Mouse (Mus musculus): ENCODE data around the gene Car11. TPM values are rescaled to one million over a fixed set of nuclear protein-coding genes. Genes with fewer than 3 reads are reported as not detected.

The Car11 gene
- polyA plus RNA-seq, 1 experiment from 2014 or later = 9.1 TPM

DNA sequence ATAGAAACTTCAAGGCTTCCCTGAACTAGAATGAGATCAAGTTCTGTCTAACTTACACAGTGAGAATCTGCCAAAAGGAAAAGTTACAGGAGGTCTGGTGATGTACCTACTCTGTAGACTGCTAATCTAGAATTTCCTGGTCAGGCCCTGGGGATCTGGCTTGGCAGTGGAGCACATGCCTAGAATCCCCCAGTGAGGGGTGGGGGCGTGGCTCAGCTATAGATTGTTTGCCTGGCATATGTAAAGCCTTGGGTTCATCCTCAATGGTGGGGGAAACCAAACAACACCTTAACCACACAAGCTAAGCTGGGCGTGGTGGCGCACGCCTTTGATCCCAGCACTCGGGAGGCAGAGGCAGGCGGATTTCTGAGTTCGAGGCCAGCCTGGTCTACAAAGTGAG lies 1.7 kb upstream of the Car11 start:
- Histone ChIP-seq H3K36me3 (replicated peaks) (no peaks in the 10 kb centered on the region), H3K9me3 (no peaks in the 10 kb centered on the region), H3K27me3 (replicated peaks; ENCODE audit: low read depth, poor library complexity, severe bottlenecking) (peaks cover 46% of the 10 kb centered on the region), H3K27ac (replicated peaks) (no peak overlapping the region), H3K4me1 (peaks cover 52% of the 10 kb centered on the region), H3K4me3 (no peak overlapping the region)
- no peak for DNase-seq (ENCODE audit: low spot score)
- WGBS = 80% methylated on average over 7 of the region's 7 CpGs

DNA sequence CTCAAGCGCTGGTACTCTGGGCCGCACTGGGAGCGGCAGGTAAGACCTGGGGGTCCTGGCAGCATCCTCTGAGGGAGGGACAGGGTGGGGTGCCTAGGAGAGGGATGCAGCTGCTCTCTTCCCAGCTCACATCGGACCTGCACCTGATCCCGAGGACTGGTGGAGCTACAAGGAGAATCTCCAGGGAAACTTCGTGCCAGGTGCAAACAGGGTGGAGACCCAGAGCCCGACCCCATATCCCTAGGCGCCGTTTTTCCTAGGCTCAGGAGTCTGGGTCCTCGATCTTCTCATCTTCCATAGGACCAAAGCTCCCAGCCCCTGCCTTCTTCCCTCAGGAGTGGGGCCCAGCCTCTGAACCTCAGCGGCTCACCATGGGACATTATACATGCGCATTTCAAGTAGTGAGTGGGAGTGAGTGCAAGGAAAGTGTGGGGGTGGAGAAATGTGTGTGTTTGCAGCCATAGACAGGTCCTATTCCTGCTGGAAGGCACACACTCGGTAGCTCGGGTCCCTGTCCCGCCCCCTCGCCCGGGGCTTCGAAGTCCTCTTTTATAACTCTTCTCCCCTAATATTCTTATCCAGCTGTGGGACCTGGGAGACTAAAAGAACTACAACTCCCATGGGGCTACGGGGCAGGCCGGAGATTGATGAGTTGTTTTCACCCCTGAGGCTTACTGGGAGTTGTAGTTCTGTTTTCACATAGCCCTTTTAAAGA lies 815 bp downstream of the Car11 start:
- Histone ChIP-seq H3K4me1 (peaks cover 52% of the 10 kb centered on the region), H3K27me3 (replicated peaks; ENCODE audit: low read depth, poor library complexity, severe bottlenecking) (peaks cover 46% of the 10 kb centered on the region), H3K36me3 (replicated peaks) (no peaks in the 10 kb centered on the region), H3K9me3 (no peaks in the 10 kb centered on the region), H3K27ac (replicated peaks) (peak overlapping the region; percentile 48), H3K4me3 (peak overlapping the region; percentile 59)
- peak; percentile 76 for DNase-seq (ENCODE audit: low spot score)
- 1% methylated on average over 20 of the region's 20 CpGs for WGBS

DNA sequence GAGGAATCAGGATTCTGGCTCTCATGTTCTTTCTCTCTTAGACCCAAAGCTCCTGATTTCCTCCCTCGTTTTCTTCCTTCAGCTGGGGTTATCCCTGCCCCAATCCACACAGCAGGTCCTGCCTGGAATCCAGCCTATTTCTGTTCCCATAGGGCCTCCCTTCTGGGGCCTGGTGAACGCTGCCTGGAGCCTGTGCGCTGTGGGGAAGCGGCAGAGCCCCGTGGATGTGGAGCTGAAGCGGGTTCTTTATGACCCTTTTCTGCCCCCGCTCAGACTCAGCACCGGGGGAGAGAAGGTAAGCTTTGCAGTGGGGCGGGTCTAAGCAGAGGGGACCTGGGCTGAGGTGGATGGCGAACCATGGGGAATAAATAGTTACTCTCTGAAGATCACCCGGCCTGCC lies 1.4 kb downstream of the Car11 start:
- Histone ChIP-seq H3K9me3 (no peaks in the 10 kb centered on the region), H3K4me3 (peak overlapping the region; percentile 59), H3K36me3 (replicated peaks) (no peaks in the 10 kb centered on the region), H3K27ac (replicated peaks) (peak overlapping the region; percentile 32; the same call in 1 of the 2 replicates), H3K4me1 (peaks cover 55% of the 10 kb centered on the region), H3K27me3 (replicated peaks; ENCODE audit: low read depth, poor library complexity, severe bottlenecking) (peaks cover 46% of the 10 kb centered on the region)
- 32% methylated on average over 11 of the region's 11 CpGs for WGBS
- DNase-seq (ENCODE audit: low spot score) = no peak

DNA sequence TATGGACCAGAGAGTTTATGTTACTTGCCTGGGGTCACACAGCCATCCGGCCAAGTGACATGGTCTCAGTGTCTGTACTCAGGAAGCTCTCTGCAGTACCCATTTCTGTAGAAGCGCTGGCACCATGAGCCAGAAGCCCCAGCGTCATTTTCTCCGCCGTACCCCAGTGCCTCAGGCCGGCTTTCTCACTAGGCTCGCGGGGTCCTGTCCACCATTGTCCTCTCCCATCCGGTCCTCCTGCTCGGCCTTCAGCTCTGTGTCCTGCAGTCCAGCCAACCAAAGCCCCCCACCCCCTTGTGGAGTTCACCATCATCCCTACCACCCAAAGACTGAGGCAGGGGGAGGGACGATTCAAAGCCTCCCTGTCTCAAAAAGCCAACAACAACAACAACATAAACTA lies 2.0 kb downstream of the Car11 start:
- Histone ChIP-seq H3K27ac (replicated peaks) (no peak overlapping the region), H3K9me3 (no peaks in the 10 kb centered on the region), H3K36me3 (replicated peaks) (no peaks in the 10 kb centered on the region), H3K4me1 (peaks cover 60% of the 10 kb centered on the region), H3K27me3 (replicated peaks; ENCODE audit: low read depth, poor library complexity, severe bottlenecking) (peaks cover 46% of the 10 kb centered on the region), H3K4me3 (peak overlapping the region; percentile 59; the same call in 1 of the 2 replicates)
- no peak for DNase-seq (ENCODE audit: low spot score)
- 86% methylated on average over 11 of the region's 11 CpGs for WGBS

DNA sequence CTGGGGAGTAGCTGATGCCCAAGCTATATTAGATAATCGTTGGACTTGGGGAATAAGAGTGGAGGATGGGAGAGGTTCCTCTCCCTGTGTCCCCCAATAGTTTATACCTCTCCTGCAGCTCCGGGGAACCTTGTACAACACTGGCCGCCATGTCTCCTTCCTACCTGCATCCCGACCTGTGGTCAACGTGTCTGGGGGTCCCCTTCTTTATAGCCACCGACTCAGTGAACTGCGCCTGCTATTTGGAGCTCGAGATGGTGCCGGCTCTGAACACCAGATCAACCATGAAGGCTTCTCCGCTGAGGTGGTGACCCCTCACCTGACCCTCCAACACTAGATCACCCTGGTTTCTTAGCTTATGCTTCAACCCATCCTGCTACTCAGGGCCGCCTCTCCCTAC lies 2.7 kb downstream of the Car11 start:
- no peak for DNase-seq (ENCODE audit: low spot score)
- Histone ChIP-seq H3K9me3 (no peaks in the 10 kb centered on the region), H3K4me3 (peak overlapping the region; percentile 76; the same call in 1 of the 2 replicates), H3K27ac (replicated peaks) (no peak overlapping the region), H3K27me3 (replicated peaks; ENCODE audit: low read depth, poor library complexity, severe bottlenecking) (peaks cover 46% of the 10 kb centered on the region), H3K36me3 (replicated peaks) (no peaks in the 10 kb centered on the region), H3K4me1 (peaks cover 67% of the 10 kb centered on the region)
- 94% methylated on average over 11 of the region's 11 CpGs for WGBS

DNA sequence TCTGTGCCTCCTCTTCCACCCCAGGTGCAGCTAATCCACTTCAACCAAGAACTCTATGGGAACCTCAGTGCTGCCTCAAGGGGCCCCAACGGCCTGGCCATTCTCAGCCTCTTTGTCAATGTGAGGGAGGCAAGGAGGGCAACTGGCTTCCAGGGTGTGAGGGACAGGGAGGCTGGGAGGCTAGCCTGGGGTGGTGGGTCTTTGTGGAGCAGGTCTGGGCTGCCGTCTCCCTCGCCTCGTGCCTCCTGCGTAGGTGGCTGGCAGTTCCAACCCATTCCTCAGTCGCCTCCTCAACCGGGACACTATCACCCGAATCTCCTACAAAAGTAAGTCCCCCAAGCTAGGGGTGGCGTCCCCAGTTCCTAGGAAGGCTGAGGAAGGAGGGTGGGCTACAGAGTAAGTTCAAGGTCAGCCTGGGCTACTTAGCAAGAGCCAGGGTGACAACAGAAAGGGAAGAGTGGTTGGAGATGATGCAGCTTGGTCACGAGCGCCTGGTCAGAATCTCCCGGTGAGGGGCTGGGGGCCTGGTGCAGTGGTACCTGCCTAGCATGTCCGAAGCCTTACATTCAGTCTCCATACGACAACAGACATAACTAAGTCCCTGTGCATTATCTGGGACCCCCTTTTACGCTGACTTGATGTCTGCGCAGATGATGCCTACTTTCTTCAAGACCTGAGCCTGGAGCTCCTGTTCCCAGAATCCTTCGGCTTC lies 3.3 kb downstream of the Car11 start:
- Histone ChIP-seq H3K4me3 (peak overlapping the region; percentile 76), H3K27ac (replicated peaks) (peak overlapping the region; percentile 88)
- DNase-seq (ENCODE audit: low spot score) = no peak

DNA sequence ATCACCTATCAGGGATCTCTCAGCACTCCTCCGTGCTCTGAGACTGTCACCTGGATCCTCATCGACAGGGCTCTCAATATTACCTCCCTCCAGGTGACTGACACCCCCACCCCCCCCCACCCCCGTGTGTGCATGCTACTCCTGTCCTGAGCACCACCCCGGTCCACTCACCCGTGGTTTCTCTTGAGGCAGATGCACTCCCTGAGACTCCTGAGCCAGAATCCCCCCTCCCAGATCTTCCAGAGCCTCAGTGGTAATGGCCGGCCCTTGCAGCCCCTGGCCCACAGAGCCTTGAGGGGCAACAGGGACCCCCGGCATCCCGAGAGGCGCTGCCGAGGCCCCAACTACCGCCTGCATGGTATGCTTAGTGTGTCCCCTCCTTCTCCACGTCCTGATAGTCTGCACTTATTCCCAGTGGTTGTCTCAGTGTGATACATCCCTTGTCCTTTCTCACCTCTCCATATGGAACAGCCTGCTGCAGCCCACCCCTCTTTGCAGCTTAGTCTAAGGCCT lies 3.9 kb downstream of the Car11 start:
- Histone ChIP-seq H3K27ac (replicated peaks) (peak overlapping the region; percentile 88), H3K27me3 (replicated peaks; ENCODE audit: low read depth, poor library complexity, severe bottlenecking) (peaks cover 38% of the 10 kb centered on the region), H3K9me3 (no peaks in the 10 kb centered on the region), H3K4me3 (peak overlapping the region; percentile 76), H3K36me3 (replicated peaks) (no peaks in the 10 kb centered on the region), H3K4me1 (peaks cover 80% of the 10 kb centered on the region)
- 46% methylated on average over 12 of the region's 12 CpGs for WGBS
- DNase-seq (ENCODE audit: low spot score) = no peak

More for the DNA sequence above, 3.3 kb downstream of the Car11 start:
- peaks cover 44% of the 10 kb centered on the region for H3K27me3 ChIP-seq (replicated peaks; ENCODE audit: low read depth, poor library complexity, severe bottlenecking)
- WGBS = 90% methylated on average over 17 of the region's 17 CpGs
- no peaks in the 10 kb centered on the region for H3K36me3 ChIP-seq (replicated peaks)
- H3K9me3 ChIP-seq = no peaks in the 10 kb centered on the region
- H3K4me1 ChIP-seq = peaks cover 74% of the 10 kb centered on the region

DNA sequence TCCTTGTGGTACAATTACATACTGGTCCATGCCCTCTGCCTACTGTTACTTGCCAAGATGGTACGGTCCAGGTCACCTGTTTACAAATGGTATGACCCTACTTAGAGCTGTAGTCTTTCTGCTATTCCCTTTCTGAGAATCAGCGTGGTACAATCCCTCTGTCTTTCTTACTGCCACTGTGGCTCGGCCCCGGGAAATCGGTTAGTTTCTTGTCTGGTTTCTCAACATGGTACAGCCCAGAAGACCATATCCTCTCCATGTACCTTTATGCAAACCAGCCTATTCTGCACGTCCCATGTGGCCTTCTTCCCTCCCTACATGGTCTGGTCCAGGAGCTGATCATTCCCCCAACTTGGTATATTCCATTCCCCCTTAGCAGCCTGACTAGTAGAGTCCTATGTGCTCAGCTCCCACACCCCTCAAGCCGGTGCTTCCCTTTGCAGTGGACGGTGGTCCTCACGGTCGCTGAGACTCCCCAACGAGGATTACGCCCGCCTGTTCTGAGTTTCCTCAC lies 4.5 kb downstream of the Car11 start:
- WGBS = under 1% methylated on average over 13 of the region's 13 CpGs
- Histone ChIP-seq H3K9me3 (no peaks in the 10 kb centered on the region), H3K4me1 (peaks cover 85% of the 10 kb centered on the region), H3K36me3 (replicated peaks) (no peaks in the 10 kb centered on the region), H3K4me3 (peak overlapping the region; percentile 76), H3K27ac (replicated peaks) (peak overlapping the region; percentile 88), H3K27me3 (replicated peaks; ENCODE audit: low read depth, poor library complexity, severe bottlenecking) (peaks cover 32% of the 10 kb centered on the region)
- peak; percentile 76 for DNase-seq (ENCODE audit: low spot score)

DNA sequence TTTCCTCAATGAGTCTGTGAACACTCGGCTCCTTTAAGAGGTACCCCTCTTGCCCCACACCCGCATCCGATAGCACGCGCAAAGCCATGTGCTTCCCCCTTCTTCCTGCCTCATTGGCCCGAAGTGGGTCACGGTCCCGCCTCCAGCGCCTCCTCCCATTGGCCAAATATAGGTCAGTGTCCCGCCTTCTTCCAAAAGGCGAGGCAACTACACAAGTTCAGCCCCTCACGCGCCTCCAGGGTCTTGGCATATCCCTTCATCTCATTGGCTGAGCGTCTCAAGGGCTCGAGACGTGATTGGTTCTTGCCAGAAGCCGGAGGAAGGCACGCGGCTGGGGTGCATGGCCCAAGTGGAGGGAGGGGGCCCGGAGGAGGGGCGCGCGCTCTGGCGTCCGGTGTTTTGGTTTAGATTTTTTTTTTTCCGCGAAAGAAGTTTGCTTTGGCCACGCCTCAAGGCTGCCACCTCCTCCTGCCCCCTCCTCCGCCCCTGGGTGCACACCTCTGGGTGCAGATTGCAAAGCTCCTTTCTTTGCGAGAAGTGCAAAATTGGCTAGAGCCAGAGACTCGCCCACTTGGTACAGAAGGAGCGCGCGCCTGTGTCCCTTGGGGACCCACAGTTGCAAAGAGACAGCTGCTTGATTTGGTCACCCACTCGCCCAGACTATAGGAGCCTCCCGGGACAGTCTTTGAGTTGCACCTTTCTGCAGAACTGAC lies 5.2 kb downstream of the Car11 start, which contains the start of gene Dbp:
Gene Dbp, plus strand, starts transcription at position 359 of the 713 bp plus-strand sequence.
- peak; percentile 99 for DNase-seq (ENCODE audit: low spot score)
- under 1% methylated on average over 36 of the region's 36 CpGs for WGBS
- peak within 1 kb of the TSS; percentile 76 for H3K4me3 ChIP-seq
- H3K27me3 ChIP-seq (replicated peaks; ENCODE audit: low read depth, poor library complexity, severe bottlenecking) = peaks cover 25% of the 10 kb centered on the region
- no peaks in the 10 kb centered on the region for H3K9me3 ChIP-seq
- peaks cover 7% of the 10 kb centered on the region for H3K36me3 ChIP-seq (replicated peaks)
- peaks cover 85% of the 10 kb centered on the region for H3K4me1 ChIP-seq
- peak within 1 kb of the TSS; percentile 89 for H3K27ac ChIP-seq (replicated peaks)

DNA sequence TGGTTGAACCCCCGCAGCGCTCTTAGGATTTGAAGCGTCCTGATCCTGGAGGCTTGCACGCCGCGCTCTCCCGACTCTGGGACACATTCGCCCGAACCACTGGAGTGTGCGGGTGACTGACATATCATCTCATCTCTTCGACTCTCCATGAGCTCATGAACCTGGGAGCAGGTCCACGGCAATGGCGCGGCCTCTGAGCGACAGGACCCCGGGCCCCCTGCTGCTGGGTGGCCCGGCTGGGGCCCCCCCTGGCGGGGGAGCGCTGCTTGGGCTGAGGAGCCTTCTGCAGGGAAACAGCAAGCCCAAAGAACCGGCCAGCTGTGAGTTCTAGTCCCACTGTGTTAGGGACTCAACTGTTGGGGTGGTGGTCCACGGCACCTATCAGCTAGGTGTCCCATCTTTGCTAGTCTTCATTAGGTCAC lies 5.8 kb downstream of the Car11 start:
- peak overlapping the region; percentile 89 for H3K27ac ChIP-seq (replicated peaks)
- peak; percentile 64 for DNase-seq (ENCODE audit: low spot score)
- H3K36me3 ChIP-seq (replicated peaks) = peaks cover 13% of the 10 kb centered on the region
- under 1% methylated on average over 21 of the region's 21 CpGs for WGBS
- H3K27me3 ChIP-seq (replicated peaks; ENCODE audit: low read depth, poor library complexity, severe bottlenecking) = peaks cover 19% of the 10 kb centered on the region
- H3K4me3 ChIP-seq = peak overlapping the region; percentile 76
- H3K9me3 ChIP-seq = no peaks in the 10 kb centered on the region
- peaks cover 85% of the 10 kb centered on the region for H3K4me1 ChIP-seq

DNA sequence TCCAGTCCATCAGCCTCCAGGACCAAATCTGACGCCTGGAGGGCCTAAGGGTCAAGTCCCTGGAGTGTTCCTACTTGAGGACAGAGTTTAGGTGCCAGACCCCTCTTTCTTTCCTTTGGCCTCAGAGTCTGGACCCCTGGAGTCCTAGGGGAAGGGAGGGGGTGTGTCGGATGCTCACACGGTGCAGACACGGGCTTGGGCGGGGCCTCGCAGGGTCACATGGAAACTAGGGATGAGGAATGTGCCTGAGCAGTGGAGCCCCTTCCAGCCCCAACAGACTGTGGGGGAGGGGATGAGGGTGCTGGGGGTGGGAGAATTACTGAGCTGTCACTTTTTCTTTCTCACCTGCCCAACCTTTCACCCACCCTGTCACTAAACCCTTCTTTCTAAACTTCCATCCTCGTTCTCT lies 6.2 kb downstream of the Car11 start:
- peak; percentile 80 for DNase-seq (ENCODE audit: low spot score)

DNA sequence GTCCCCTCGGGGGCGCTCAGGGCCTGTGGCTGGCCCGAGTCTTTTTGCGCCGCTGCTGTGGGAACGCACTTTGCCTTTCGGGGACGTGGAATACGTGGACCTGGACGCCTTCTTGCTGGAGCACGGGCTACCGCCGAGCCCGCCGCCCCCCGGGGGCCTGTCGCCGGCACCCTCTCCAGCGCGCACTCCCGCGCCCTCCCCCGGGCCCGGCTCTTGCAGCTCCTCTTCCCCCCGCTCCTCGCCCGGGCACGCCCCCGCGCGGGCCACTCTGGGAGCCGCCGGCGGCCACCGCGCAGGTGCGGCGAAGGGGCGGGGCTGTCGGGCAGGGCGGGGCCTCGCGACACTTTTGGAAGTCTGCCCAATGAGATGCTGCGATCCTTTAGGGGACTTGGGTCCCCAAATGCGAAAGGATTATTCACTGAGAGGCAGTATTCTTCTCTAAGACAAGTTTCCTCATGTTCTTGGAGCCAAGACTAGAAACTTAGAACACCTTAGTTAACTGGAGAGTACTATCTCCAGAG lies 7.1 kb downstream of the Car11 start:
- H3K27me3 ChIP-seq (replicated peaks; ENCODE audit: low read depth, poor library complexity, severe bottlenecking) = peaks cover 6% of the 10 kb centered on the region; the same call in 1 of the 2 replicates
- H3K4me3 ChIP-seq = peak overlapping the region; percentile 76
- peaks cover 26% of the 10 kb centered on the region for H3K36me3 ChIP-seq (replicated peaks)
- H3K4me1 ChIP-seq = peaks cover 75% of the 10 kb centered on the region
- no peaks in the 10 kb centered on the region for H3K9me3 ChIP-seq
- H3K27ac ChIP-seq (replicated peaks) = peak overlapping the region; percentile 89
- under 1% methylated on average over 45 of the region's 45 CpGs for WGBS
- DNase-seq (ENCODE audit: low spot score) = peak; percentile 93

More for the DNA sequence above, 6.2 kb downstream of the Car11 start:
- H3K4me1 ChIP-seq = peaks cover 82% of the 10 kb centered on the region
- peak overlapping the region; percentile 89 for H3K27ac ChIP-seq (replicated peaks)
- H3K9me3 ChIP-seq = no peaks in the 10 kb centered on the region
- peak overlapping the region; percentile 76 for H3K4me3 ChIP-seq
- peaks cover 17% of the 10 kb centered on the region for H3K36me3 ChIP-seq (replicated peaks)
- H3K27me3 ChIP-seq (replicated peaks; ENCODE audit: low read depth, poor library complexity, severe bottlenecking) = peaks cover 15% of the 10 kb centered on the region
- WGBS = 0% methylated on average over 7 of the region's 7 CpGs
